Mouse (Mus musculus) midbrain, embryonic 10.5 days (tissue): Measurements from ENCODE around the gene Npl. TPM values are rescaled to one million over a fixed set of nuclear protein-coding genes. Genes with fewer than 3 reads are reported as not detected.
A peak's percentile ranks its signal among the peaks of the same experiment; 100 is the strongest.
"Not testable (repeated sequence)": the region's sequence is repeated elsewhere in the genome, so short reads cannot be mapped to it uniquely, and the experiment has no call there.

ENCODE experiments used
- DNase-seq: peaks from one replicate; pipeline ENCODE4 v3.0.0-alpha.2; 2017; ENCODE audit warnings: low spot score
- H3K27ac ChIP-seq: fragments of 300-500 bp; sonication (generic); replicated peaks from 2 replicates; pipeline ENCODE4 v1.5.1; 2016; ENCODE audit warnings: mild to moderate bottlenecking
- H3K27me3 ChIP-seq: fragments of 300-500 bp; sonication (generic); 2 replicates; pipeline ENCODE4 v1.6.1; 2016; ENCODE audit warnings: low read depth, mild to moderate bottlenecking; ENCODE audit not compliant: poor library complexity, severe bottlenecking
- H3K36me3 ChIP-seq: fragments of 300-500 bp; sonication (generic); 2 replicates; pipeline ENCODE4 v1.6.1; 2016; ENCODE audit warnings: mild to moderate bottlenecking, moderate library complexity
- H3K4me1 ChIP-seq: fragments of 300-500 bp; sonication (generic); 2 replicates; pipeline ENCODE4 v1.6.1; 2016
- H3K4me3 ChIP-seq: fragments of 300-500 bp; sonication (generic); 2 replicates; pipeline ENCODE4 v1.5.1; 2016; ENCODE audit warnings: mild to moderate bottlenecking, moderate library complexity
- H3K9me3 ChIP-seq: fragments of 300-500 bp; sonication (generic); replicated peaks from 2 replicates; pipeline ENCODE4 v1.6.1; 2016; ENCODE audit warnings: mild to moderate bottlenecking
- WGBS: fragments of 180-500 bp; shearing (Covaris S2); methylation state at CpG from one replicate; pipeline ENCODE4 v1.1.7; 2016; 5-methylcytosine and 5-hydroxymethylcytosine counted together
- polyA plus RNA-seq: library from polyadenylated mRNA; unstranded; fragments of >200 nt; fragmentation: Nextera tagmentation; extraction: Ambion mirVana; gene quantifications from 2 replicates; pipeline ENCODE4 v1.2.1, GENCODE M21; 2016

The Npl gene
- polyA plus RNA-seq, 1 experiment from 2014 or later: 25.0 TPM

- peaks cover 4% of the 10 kb centered on the region; the same call in 1 of the 2 replicates for H3K4me1 ChIP-seq
- H3K27me3 ChIP-seq: no peaks in the 10 kb centered on the region
- 84% methylated on average over 3 of the region's 3 CpGs for WGBS
- no peak overlapping the region for H3K4me3 ChIP-seq
- no peak for DNase-seq
- no peaks in the 10 kb centered on the region for H3K9me3 ChIP-seq
- H3K36me3 ChIP-seq: no peaks in the 10 kb centered on the region
- no peak overlapping the region for H3K27ac ChIP-seq
Measured at GRCm38 (mm10) chr1:153496030-153496429, 53.8 kb downstream of the Npl start.

GRCm38 (mm10) chr1:153493931-153494330 lies 55.9 kb downstream of the Npl start:
- WGBS: 38% methylated on average over 6 of the region's 6 CpGs
- DNase-seq: no peak
- no peak overlapping the region for H3K4me3 ChIP-seq
- no peaks in the 10 kb centered on the region for H3K27me3 ChIP-seq
- H3K36me3 ChIP-seq: no peaks in the 10 kb centered on the region
- no peak overlapping the region for H3K27ac ChIP-seq
- H3K4me1 ChIP-seq: peaks cover 4% of the 10 kb centered on the region; the same call in 1 of the 2 replicates
- no peaks in the 10 kb centered on the region for H3K9me3 ChIP-seq

DNA sequence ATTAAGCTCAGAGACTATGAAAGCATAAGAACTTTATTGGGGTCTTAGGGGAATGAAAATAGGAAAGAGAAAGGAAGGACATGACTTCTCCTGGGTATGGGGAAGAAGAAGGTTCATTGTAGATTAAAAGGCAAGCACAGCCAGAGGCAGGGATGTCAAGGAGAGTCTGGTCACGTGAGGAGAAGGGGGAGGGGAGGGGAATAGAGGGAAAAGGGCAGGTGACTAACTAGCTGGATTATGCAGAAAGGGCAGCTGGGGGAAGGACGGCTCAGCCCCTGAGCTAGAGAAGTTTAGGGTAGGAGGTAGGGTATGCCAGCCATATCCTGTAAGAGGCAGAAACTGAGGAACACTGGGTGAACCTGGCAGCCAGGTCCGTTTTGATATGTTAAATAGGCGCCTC lies 56.5 kb downstream of the Npl start:
- DNase-seq: no peak

DNA sequence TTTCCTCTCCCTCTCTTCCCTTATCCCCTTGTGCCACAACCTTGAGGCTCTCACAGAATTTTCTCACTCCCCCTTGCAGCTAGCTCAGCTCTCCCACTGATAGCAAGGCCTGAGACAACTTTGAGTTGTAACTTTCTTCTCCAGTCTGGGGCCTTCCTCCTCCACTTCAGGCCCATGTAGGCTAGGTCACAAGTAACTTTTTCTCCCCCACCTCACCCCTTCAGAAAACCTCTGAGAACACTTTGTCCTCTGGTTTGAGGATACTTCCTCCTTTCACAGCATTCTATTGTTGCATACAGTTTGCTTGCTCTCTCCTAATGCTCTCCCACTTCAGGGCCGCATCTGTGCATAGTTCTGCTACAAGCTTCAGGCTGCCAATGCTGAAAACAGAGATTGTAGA lies 58.0 kb downstream of the Npl start:
- no peak for DNase-seq
- H3K27me3 ChIP-seq: no peaks in the 10 kb centered on the region
- no peak overlapping the region for H3K27ac ChIP-seq
- H3K9me3 ChIP-seq: no peaks in the 10 kb centered on the region
- peaks cover 11% of the 10 kb centered on the region; the same call in 1 of the 2 replicates for H3K4me1 ChIP-seq
- WGBS: 94% methylated on average over 1 of the region's 1 CpGs
- no peak overlapping the region for H3K4me3 ChIP-seq
- no peaks in the 10 kb centered on the region for H3K36me3 ChIP-seq

More for the DNA sequence above, 56.5 kb downstream of the Npl start:
- H3K9me3 ChIP-seq: no peaks in the 10 kb centered on the region
- WGBS: 11% methylated on average over 4 of the region's 4 CpGs
- no peak overlapping the region for H3K4me3 ChIP-seq
- no peaks in the 10 kb centered on the region for H3K27me3 ChIP-seq
- no peak overlapping the region for H3K27ac ChIP-seq
- no peaks in the 10 kb centered on the region for H3K36me3 ChIP-seq
- peaks cover 4% of the 10 kb centered on the region; the same call in 1 of the 2 replicates for H3K4me1 ChIP-seq

GRCm38 (mm10) chr1:153491345-153491744 lies 58.5 kb downstream of the Npl start:
- H3K9me3 ChIP-seq: no peaks in the 10 kb centered on the region
- H3K4me1 ChIP-seq: peaks cover 11% of the 10 kb centered on the region; the same call in 1 of the 2 replicates
- H3K27me3 ChIP-seq: no peaks in the 10 kb centered on the region
- H3K27ac ChIP-seq: no peak overlapping the region
- no peak overlapping the region for H3K4me3 ChIP-seq
- DNase-seq: no peak
- H3K36me3 ChIP-seq: no peaks in the 10 kb centered on the region
- 86% methylated on average over 2 of the region's 2 CpGs for WGBS

- H3K27me3 ChIP-seq: no peaks in the 10 kb centered on the region
- H3K4me3 ChIP-seq: no peak overlapping the region
- no peaks in the 10 kb centered on the region for H3K36me3 ChIP-seq
- 87% methylated on average over 4 of the region's 4 CpGs for WGBS
- peaks cover 24% of the 10 kb centered on the region for H3K4me1 ChIP-seq
- H3K9me3 ChIP-seq: no peaks in the 10 kb centered on the region
- H3K27ac ChIP-seq: no peak overlapping the region
- DNase-seq: no peak
Measured at GRCm38 (mm10) chr1:153489963-153490362, 59.9 kb downstream of the Npl start.

DNA sequence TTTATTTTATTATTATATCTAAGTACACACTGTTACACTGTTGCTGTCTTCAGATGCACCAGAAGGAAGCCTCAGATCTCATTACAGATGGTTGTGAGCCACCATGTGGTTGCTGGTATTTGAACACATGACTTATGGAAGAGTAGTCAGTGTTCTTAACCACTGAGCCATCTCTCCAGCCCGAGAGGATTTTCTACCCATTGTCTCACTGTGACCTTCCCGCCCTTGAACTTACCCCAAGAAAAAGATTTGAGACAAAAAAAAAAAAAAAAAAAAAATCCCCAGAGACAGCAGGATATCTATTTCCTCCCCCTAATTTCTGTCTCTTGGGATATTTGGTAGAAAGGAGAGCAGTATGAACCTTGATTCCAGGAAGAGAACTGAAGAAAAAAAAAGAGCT lies 60.3 kb downstream of the Npl start:
- Histone ChIP-seq H3K27me3 (no peaks in the 10 kb centered on the region), H3K4me3 (no peak overlapping the region), H3K36me3 (0 out of 2 replicates have a peak, but pooled peaks cover under 1% of the 10 kb centered on the region), H3K27ac (no peak overlapping the region), H3K9me3 (no peaks in the 10 kb centered on the region), H3K4me1 (peaks cover 28% of the 10 kb centered on the region)
- WGBS: 60% methylated on average over 2 of the region's 2 CpGs
- DNase-seq: no peak

- 58% methylated on average over 7 of the region's 7 CpGs for WGBS
- Histone ChIP-seq H3K4me1 (peaks cover 32% of the 10 kb centered on the region), H3K27ac (no peak overlapping the region), H3K9me3 (no peaks in the 10 kb centered on the region), H3K4me3 (no peak overlapping the region), H3K27me3 (no peaks in the 10 kb centered on the region), H3K36me3 (peaks cover 5% of the 10 kb centered on the region)
- DNase-seq: no peak
Measured at GRCm38 (mm10) chr1:153489132-153489531, 60.7 kb downstream of the Npl start.

DNA sequence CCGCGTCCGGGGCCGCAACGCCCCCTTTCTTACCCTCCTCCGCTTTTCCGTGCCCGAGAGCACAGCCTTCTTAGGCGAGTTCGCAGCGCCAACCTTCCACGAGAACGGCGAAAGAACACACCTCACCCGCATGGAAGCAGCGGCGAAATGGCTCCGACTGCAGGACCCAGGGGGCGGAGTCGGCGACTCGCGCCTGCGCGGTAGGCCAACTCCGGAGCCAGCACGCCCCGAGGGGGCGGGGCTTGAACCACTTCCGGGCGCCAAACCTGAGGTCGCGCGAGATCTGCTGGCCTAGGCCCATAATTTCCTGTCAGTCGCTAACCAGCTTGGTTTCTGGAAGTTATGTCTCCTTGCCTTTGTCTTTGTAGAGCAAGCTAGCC lies 62.4 kb downstream of the Npl start, which contains the start of gene Dhx9:
TSS of gene Dhx9 (minus strand) at position 161 of the 380 bp plus-strand sequence.
- under 1% methylated on average over 35 of the region's 35 CpGs for WGBS
- no peaks in the 10 kb centered on the region for H3K9me3 ChIP-seq
- peak within 1 kb of the TSS; percentile 100 for H3K4me3 ChIP-seq
- H3K4me1 ChIP-seq: peaks cover 31% of the 10 kb centered on the region
- H3K27ac ChIP-seq: peak within 1 kb of the TSS; percentile 100
- peaks cover 20% of the 10 kb centered on the region for H3K36me3 ChIP-seq
- DNase-seq: peak; percentile 98
- H3K27me3 ChIP-seq: no peaks in the 10 kb centered on the region

GRCm38 (mm10) chr1:153486767-153487499 lies 62.9 kb downstream of the Npl start:
- WGBS: under 1% methylated on average over 64 of the region's 64 CpGs
- peaks cover 31% of the 10 kb centered on the region for H3K4me1 ChIP-seq
- H3K27me3 ChIP-seq: no peaks in the 10 kb centered on the region
- peak overlapping the region; percentile 100 for H3K27ac ChIP-seq
- no peaks in the 10 kb centered on the region for H3K9me3 ChIP-seq
- H3K36me3 ChIP-seq: peaks cover 26% of the 10 kb centered on the region
- H3K4me3 ChIP-seq: peak overlapping the region; percentile 100
- peak; percentile 62 for DNase-seq

DNA sequence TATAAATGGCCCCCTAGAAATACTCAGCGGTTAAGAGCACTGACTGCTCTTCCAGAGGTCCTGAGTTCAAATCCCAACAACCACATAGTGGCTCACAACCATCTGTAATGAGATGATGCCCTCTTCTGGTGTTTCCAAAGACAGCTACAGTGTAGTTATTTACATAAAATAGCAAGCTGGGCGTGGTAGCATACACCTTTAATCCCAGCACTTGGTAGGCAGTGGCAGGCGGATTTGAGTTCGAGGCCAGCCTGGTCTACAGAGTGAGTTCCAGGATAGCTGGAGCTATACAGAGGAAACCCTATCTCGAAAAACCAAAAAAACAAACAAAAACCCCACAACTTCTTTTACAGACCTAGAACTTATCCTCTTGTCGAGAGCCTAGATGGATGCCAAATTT lies 63.7 kb downstream of the Npl start:
- Histone ChIP-seq H3K4me1 (peaks cover 31% of the 10 kb centered on the region), H3K36me3 (peaks cover 34% of the 10 kb centered on the region), H3K4me3 (peak overlapping the region; percentile 100), H3K27ac (peak overlapping the region; percentile 100)
- not testable (repeated sequence) for DNase-seq, H3K9me3 ChIP-seq, H3K27me3 ChIP-seq
- WGBS: 14% methylated on average over 6 of the region's 6 CpGs

- WGBS: 54% methylated on average over 2 of the region's 2 CpGs
- Histone ChIP-seq H3K27me3 (no peaks in the 10 kb centered on the region), H3K9me3 (no peaks in the 10 kb centered on the region), H3K27ac (no peak overlapping the region), H3K4me3 (peak overlapping the region; percentile 100), H3K36me3 (peaks cover 42% of the 10 kb centered on the region), H3K4me1 (peaks cover 31% of the 10 kb centered on the region)
- no peak for DNase-seq
Measured at GRCm38 (mm10) chr1:153485201-153485796, 64.5 kb downstream of the Npl start.

DNA sequence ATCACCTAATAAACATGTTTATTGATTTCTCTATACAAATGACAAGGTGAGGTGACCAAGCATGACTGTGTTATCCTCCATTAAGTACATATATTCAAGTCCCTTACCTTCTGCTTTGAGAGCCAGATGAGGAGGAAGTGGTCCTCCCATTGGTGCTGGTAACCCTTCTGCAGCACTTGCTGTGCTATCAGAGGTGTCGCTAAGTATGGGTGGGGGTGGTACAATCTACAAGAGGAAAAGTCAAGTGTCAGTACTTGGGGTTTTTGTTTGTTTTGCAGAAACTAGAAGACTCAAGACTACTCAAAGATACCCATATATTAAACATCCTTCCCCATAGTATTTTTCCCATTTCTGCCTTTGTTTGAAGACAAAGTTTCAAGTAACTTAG lies 68.8 kb downstream of the Npl start:
- peaks cover 85% of the 10 kb centered on the region for H3K36me3 ChIP-seq
- no peaks in the 10 kb centered on the region for H3K27me3 ChIP-seq
- H3K27ac ChIP-seq: no peak overlapping the region
- whole genome bisulfite sequencing: 89% methylated on average over 1 of the region's 1 CpGs
- no peak for DNase-seq
- peaks cover 22% of the 10 kb centered on the region for H3K4me1 ChIP-seq
- no peaks in the 10 kb centered on the region for H3K9me3 ChIP-seq
- H3K4me3 ChIP-seq: no peak overlapping the region
